Mouse (Mus musculus) layer of hippocampus, postnatal 25 days (tissue): ENCODE data around the gene Sult1b1. TPM values are rescaled to one million over a fixed set of nuclear protein-coding genes. Genes with fewer than 3 reads are reported as not detected.
"Not testable (repeated sequence)": the region's sequence is repeated elsewhere in the genome, so short reads cannot be mapped to it uniquely, and the experiment has no call there.

Experiments used
- DNase-seq, 2 experiments: peaks; one replicate each; pipeline ENCODE4 v3.0.0; 2022; ENCODE audit warnings: mixed read lengths in 2 of 2, low spot score in 1 of 2; ENCODE audit errors: extremely low spot score in 1 of 2
- total RNA-seq, 2 experiments: library from RNA; stranded (reverse); gene quantifications; 2 replicates each; pipeline ENCODE4 v1.2.3; 2021

Gene Sult1b1
- total RNA-seq = not detected

DNA sequence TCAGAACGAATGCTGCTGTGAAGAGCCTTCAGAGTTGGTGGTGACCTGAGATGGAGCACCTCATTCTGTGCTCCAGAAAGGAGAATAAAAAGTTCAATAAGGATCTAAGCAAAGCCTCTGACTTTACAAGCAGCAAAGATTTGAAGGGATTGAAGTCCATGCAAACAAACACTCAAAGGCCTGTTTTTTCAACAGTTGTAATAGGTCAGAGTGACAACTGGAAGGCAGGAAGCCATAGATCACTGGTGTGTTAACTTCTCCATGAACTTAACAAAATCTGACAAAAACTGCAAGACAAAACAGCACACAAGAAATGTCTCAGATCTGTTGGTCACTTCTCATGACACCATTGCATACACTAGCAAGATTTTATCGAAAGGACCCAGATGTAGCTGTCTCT, at the start of gene Sult1b1:
Gene Sult1b1 (minus strand): TSS at position 85 of the 400 bp plus-strand sequence.
- DNase-seq = no peak

DNA sequence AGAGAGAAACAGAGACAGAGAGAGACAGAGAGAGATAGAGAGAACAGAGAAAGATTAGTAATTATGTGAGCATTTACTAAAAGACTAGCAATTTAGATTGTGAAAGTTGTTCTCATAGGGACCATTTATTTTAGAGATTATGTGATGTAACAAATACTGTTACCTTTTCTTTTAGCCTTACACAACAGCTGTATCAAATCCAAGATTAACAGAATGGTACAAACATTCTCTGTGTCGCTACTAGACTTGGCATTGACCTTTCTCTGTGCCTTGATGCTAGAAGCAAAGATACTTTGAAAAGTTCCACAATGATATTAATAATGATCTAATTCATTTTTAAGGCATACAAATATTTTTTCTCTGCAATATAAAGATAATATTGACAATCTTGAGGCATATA, 42.4 kb upstream of the Sult1b1 start:
- DNase-seq = no peak

DNA sequence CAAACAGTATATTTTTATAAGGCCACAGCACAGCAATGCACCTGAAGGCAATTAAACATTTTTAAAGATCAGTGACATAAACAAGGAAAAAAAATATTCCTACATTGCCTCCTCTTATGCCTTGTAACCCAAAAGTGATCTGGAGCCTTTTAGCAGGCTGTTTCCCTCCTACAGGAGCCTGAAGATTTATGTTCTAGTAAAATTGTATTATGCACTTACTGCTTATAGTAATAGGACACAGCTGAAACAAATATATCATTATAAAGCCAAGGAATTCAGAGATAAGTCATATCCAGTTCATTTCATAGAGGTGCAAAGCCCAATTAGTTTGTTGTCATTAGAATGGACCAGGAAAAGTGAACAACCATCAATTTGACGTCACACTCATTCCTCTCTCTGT, 36.2 kb upstream of the Sult1b1 start:
- no peak for DNase-seq

DNA sequence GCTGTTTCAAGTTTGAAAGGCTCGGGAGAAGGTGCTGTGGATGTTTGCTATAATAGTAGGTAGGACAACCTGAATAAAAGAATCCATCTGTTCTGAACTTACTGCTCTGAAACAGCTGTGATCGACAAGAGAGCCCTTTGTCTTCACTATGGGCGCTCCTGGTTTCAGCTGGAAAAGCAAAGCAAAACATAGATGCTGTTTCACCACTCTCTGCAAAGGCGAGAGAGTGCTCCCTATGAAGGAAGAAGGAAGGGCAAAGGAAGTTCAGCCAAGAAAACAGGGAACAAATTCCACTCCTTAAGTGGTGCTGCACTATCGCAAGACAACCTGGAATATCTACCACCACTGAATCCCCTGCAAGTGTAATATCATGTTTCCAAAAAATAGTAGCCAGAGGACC, 35.5 kb upstream of the Sult1b1 start:
- no peak for DNase-seq

DNA sequence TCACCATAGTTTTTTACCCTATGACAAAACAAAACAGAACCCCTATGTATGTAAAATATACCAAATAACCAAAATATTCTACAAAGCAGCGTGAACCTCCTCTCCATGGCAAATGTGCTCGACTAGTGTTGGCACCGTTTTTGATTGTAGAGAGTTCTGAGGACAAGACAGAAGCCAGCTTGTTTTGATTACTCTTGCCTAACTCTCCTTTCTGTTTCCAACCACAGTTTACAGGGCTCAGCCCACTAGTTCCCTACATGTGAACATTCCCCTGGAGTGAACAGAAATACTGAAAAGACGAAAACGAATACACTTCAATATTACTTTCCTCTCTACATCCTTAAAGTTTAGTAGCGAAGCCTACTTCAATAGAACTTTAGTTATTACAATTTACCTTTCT, 34.8 kb upstream of the Sult1b1 start:
- no peak for DNase-seq

DNA sequence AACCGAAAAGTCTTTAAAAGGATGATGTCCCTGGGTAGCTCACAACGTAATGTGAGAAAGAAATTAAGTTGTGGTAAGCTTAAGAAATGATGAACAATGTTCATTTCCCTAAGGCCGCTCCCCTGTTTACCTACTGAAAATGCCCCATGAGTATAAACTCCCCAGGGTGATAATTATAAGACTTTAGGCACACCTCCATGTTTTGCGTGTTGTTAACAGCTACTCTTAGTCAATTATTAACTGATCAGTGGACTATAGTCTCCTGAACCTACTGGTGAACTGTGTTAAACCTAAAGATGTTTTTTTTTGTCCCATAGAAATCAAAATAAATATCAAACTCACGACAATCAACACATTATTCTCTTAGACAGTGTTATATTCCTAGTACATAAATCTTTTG, 30.9 kb upstream of the Sult1b1 start, which contains the start of gene Sult1d1:
Gene Sult1d1 (minus strand): TSS at position 183 of the 400 bp plus-strand sequence.
- DNase-seq = no peak

DNA sequence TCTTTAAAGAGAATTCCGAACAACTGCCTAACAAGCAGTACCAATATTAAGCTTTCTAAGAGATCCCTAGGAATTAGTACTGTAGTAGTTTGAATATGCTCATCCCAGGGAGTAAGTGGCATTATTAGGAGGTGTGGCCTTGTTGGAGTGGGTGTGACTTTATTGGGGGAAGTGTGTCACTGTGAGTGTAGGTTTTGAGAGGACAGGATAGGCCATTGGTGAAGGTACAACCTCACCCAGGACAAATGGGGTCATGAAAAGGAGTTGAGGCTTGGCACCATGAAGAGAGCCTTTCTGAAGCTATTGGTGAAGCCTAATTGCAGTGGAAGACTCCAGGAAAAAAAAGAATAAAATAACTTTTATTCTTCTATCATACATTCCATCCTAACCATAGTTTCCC, 29.3 kb upstream of the Sult1b1 start:
- DNase-seq = no peak

DNA sequence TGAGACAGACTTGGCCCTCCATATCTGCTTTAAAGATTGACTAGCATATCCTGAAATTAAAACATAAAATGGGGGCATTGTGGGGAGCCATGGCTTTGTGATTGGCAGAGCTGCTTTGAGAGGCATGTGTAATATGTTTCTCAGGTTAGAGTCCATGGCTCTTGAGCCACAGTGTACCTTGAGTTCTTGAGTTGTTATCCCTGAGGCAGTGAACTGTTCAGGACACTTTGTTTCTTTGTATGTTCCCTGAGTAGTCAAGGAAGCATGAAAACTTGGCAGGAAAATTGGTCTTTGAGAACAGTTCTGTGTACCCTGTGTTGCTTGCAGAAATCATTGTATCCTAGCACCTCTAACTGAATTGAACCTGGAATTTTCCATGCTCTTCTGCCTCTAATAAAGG, 25.0 kb upstream of the Sult1b1 start:
- DNase-seq = no peak

DNA sequence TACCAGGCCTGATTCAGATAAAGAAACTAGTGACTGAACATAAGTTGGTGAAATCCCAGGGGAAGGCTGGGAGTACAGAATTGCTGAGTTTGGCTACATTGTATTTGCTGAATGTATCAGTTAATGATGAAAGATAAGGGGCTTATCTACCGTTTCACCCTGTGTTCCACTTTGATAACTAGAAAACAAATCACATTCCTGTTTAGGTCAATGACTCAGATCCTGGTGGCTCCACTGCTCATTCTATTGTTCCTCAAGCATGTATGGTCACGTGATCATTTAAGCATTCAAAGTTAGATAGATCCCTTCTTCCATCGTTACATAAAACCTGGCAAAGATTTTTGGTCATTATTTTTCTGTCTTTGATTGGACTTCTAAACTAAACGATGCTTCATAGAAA, 24.5 kb upstream of the Sult1b1 start:
- DNase-seq = no peak

DNA sequence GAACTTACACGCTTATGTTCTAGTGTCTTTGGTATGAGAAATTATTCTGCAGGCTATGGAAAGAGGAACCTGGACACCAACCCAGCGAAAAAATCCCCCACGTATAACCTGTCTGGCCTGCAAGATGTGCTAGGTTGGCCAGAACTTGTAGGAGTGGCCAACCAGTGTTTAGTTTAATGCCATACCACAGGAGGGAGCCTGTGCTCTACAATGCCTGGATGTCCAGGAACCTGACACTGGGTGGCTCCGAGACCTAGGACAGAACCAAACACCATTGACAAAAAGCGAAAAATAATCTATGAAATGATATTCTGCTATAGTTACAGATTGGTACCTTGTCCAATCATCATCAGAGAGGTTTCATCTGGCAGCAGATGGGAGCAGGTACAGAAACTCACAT, 22.1 kb upstream of the Sult1b1 start:
- no peak for DNase-seq

DNA sequence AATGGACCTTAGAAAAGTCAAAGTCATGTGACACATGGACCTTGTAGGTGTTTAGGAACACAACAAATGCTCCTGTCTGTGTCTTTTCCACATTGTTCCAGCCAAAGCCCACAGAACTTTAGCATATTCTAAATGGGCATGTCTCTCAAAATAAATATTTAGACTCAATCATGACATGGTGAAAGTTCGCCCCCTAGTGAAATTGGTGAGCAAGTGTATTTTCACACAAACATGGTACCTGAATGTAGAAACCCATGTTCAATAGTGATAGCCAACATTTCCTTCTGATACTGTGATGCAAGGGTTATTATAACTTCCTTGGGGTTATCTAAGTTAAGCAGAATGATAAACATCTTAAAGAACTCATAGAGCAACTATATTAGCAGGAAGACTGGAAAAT, 12.9 kb upstream of the Sult1b1 start:
- DNase-seq = no peak

DNA sequence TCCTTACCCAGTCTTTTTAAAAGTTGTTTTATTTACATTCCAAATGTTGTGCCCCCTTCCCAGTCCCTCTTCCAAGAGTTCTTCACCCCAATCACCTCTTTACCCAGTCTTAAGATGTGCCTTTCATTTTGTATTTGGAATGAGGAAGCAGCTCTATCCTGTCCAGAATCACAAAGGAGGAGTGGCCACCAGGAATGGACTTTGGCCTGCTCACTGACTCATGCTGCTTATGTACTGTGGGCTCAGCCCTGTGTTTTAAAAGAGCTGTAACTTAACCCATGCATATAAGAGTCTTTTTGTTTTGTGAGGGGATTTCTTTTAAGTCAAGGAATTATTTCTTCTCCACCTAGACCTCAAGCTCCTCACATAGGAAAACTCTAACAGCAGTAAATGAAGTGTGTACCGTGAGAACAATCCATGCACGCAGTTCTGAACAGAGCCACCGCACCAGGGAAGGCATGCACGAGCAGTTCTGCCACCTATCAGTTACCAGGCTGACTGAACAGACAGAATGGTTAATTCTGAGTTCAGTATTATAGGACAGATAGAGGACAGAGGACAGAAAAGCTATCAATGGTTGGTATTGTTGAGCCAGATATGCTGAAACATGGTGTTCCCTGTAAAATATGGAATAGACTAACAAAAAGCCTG, 1.9 kb downstream of the Sult1b1 start:
- no peak for DNase-seq

DNA sequence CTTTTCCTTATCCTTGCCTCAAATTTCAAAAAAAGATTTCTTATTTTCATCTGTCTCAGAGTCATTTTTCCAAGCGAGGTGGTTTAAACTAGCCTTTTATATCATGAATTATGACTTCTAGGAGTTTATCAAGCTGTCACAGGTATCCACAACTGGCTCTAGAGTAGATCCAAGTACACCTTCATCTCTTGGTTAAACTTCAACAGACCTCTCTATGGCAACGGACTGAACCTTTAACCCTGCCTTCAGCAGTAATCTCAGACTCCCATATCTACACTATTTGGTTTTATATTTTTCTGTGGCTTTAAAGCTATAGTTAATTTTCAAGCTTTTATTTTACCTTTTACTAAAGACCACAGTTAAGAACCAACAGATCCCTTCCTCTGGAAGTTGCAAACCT, 5.7 kb downstream of the Sult1b1 start:
- DNase-seq = no peak

DNA sequence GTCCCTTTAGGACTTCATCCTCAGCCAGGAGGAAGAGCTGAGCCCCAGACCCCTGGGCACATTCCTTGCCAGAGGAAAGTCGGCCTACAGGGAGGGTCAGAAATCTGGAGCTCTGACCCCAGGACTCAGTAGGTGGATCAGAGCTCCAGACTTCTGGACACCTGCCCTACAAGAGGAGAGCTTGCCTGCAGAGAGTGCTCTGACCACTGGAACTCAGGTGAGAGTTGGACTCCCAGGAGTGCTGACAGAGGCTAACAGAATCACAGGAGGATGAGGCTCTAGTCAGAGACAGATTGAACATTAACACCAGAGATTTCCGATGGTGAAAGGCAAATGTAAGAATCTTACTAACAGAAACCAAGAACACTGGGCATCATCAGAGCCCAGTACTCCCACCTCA, 14.4 kb downstream of the Sult1b1 start:
- DNase-seq = not testable (repeated sequence)

DNA sequence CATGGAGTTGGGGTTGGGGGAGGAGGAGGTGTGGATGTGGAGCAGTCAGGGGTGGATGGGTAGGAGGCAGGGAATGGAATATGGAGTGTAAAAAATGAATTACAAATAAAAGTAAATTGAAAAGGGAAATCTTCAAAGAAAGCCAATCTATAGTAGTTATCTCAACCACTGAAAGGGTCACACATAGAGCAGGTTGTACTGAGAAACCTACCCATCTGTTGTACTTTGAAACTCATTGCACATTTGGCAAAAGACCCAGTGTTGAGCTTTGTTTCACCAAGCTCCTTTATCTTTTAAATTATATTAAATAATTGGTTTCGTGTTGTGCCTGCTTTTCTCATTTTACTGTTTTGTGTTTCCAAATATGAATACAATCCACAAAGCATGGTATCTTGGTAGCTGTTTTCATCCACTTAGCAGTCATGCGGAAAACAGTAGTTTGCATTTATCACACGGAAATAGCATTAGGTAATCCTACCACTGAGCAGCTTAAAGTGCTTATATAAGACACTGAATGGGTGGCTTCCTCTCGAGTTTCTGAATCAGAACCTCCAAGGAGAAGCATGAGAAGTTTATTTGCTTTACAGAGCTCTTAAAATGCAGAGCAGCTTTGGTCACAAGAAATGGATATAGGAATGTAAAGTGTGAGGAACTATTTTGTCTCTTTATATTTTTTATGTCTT, 32.1 kb downstream of the Sult1b1 start:
- DNase-seq = no peak

DNA sequence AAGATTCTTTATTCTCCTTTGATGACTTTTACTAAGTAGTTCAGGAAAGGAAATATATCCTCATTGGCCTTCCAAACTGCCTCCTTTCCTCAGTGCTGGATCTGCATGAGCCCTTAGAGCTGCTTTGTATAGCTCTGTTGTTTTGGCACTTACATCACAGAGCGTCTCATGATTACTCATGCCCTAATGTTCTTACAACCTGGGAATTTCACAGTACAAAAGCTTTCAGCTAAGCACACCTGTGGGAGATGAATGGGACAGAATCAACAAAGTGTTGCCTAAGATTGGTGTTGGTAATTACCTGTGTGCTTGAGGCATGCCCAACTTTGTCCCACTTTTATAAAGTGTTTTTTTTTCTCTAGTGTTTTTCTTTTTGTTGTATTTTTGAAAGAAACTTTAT, 35.3 kb downstream of the Sult1b1 start:
- no peak for DNase-seq

DNA sequence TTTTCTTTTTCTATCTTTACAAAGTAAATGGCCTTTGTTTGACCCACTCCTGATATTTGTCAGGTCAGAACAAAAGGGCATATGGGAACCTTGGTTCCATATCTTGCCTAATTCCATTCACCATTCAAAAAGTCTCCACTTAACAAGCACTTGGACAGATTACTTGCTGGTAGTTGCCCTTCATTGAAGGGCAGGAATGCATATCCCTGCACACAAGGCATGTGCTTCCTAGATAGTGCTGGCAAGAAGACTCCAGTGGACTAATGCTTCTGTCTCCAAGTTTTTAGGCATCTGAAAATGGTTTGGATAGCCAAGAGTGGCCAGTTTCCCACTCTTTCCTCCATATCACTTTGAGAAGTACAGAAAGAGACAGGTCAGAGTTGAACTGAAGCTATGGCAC, 38.7 kb downstream of the Sult1b1 start:
- DNase-seq = no peak

DNA sequence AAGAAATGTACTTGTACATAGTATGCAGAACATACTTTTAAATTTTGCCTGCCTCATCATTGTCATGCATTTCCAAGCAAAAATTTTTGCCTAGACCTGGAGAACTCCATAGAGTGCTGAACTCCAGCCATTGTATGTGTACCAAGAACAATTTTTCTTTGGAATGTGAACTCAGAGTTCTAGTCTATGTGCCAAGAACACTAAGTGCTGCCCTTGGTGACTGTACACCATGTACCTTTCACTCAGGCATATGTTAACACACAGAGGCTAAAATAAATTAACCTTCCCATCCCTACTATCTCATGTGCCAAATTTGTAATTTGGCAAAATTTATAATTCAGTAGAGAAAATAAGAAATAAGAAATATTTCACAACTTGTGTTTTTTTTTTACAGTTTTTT, 39.1 kb downstream of the Sult1b1 start:
- no peak for DNase-seq

DNA sequence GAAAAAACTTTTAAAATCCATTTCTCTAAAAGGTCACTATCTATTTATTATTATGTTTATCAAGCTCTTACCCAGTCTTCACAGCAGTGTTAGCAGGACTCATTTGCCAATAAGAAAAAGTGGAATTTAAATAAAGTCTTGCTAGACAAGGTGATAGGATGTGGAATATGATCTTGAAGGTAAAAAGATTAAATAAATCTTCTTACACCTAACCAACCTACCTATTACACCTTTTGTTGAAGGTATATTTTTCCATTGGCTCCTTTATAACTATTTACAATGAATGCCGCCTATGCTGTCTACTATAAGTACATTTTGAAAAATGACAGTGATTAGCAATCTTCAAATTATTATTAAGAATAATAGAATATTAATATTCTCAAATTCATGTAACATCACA, 47.2 kb downstream of the Sult1b1 start, which contains the start of gene Ugt2a1:
Gene Ugt2a1 (minus strand): TSS at position 101 of the 400 bp plus-strand sequence.
- no peak for DNase-seq

DNA sequence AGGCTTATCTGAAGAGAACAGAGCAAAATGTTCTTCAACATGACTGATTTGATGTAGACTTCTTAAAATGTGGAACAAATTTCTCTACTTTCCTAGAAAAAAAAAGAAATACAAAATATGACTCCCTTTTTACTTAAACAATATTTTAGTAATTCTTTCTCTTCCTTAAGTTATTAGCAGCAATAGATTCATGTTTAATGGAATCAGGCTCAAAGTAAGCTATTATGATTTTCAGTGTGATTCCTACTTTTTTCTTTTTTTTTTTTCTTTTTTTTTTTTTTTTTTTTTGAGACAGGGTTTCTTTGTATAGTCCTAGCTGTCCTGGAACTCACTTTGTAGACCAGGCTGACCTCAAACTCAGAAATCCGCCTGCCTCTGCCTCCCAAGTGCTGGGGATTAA, 51.3 kb downstream of the Sult1b1 start, which contains the start of gene Gm43638:
Gene Gm43638 (minus strand): TSS at position 101 of the 400 bp plus-strand sequence.
- DNase-seq = not testable (repeated sequence)

DNA sequence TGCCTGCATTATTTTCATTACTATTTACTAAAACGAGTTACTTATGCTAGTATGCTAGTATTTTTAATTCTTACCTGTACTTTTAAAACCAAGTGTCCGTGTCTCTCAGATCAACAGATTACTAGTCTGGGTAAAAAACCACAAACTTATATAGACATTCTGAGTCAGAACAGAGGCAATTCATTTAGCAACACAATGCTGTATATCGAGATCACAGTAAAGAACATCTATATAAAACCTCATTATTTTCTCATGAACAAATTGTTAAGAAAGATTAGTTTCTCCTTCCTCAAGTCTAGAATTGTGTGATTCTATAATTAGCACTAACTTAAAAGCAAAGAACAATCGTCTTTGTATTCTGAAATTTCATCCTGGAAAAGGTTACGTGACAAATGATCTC, 55.8 kb downstream of the Sult1b1 start, which contains the start of gene Ugt2a2:
Gene Ugt2a2 (minus strand): TSS at position 101 of the 400 bp plus-strand sequence.
- no peak for DNase-seq
